Mouse (Mus musculus) lung, postnatal 0 days (tissue): Measurements from ENCODE around the gene Fam216a.

ENCODE experiments used
- CTCF ChIP-seq: IDR thresholded peaks from 2 replicates; pipeline ENCODE4 v1.5.1; 2016; ENCODE audit warnings: antibody characterized with exemption, mild to moderate bottlenecking
- EP300 ChIP-seq: IDR thresholded peaks from 2 replicates; pipeline ENCODE4 v1.6.1; 2016; ENCODE audit warnings: antibody characterized with exemption, mild to moderate bottlenecking, control low read depth

GRCm38 (mm10) chr5:122414351-122414750 lies 42.2 kb upstream of the Fam216a start:
- no peak for TF ChIP-seq CTCF
- TF ChIP-seq EP300 = no peak
